Mouse (Mus musculus) erythroblast, embryonic 14.5 days (primary cell): Measurements from ENCODE around the gene Mab21l3. TPM values are rescaled to one million over a fixed set of nuclear protein-coding genes. Genes with fewer than 3 reads are reported as not detected.

ENCODE experiments used
- H3K27me3 ChIP-seq: 2 replicates; pipeline ENCODE4 v1.6.1; 2012; ENCODE audit warnings: inconsistent platforms; ENCODE audit not compliant: control insufficient read depth
- H3K36me3 ChIP-seq: 2 replicates; pipeline ENCODE4 v1.6.1; 2012; ENCODE audit warnings: mild to moderate bottlenecking, inconsistent platforms; ENCODE audit not compliant: control insufficient read depth
- H3K4me1 ChIP-seq: 2 replicates; pipeline ENCODE4 v1.6.1; 2012; ENCODE audit warnings: inconsistent platforms; ENCODE audit not compliant: control insufficient read depth
- H3K4me3 ChIP-seq: replicated peaks from 2 replicates; pipeline ENCODE3; 2012; ENCODE audit warnings: moderate library complexity, mild to moderate bottlenecking, inconsistent platforms
- H3K9me3 ChIP-seq: 2 replicates; pipeline ENCODE4 v1.6.1; 2012; ENCODE audit warnings: low read length, inconsistent platforms, mixed read lengths; ENCODE audit not compliant: control insufficient read depth
- GATA1 ChIP-seq: IDR thresholded peaks from 2 replicates; pipeline ENCODE4 v1.6.1; 2012; ENCODE audit warnings: low read length, inconsistent platforms, mixed read lengths
- TAL1 ChIP-seq: IDR thresholded peaks from 3 replicates; pipeline ENCODE4 v1.6.1; 2012; ENCODE audit warnings: low read length, inconsistent platforms, mixed read lengths
- polyA plus RNA-seq: library from polyadenylated mRNA; stranded (reverse); fragments of >175 nt; gene quantifications from 2 replicates; pipeline ENCODE4 v1.2.3, GENCODE M21; 2012

Mab21l3 gene
- polyA plus RNA-seq, 1 experiment = not detected

DNA sequence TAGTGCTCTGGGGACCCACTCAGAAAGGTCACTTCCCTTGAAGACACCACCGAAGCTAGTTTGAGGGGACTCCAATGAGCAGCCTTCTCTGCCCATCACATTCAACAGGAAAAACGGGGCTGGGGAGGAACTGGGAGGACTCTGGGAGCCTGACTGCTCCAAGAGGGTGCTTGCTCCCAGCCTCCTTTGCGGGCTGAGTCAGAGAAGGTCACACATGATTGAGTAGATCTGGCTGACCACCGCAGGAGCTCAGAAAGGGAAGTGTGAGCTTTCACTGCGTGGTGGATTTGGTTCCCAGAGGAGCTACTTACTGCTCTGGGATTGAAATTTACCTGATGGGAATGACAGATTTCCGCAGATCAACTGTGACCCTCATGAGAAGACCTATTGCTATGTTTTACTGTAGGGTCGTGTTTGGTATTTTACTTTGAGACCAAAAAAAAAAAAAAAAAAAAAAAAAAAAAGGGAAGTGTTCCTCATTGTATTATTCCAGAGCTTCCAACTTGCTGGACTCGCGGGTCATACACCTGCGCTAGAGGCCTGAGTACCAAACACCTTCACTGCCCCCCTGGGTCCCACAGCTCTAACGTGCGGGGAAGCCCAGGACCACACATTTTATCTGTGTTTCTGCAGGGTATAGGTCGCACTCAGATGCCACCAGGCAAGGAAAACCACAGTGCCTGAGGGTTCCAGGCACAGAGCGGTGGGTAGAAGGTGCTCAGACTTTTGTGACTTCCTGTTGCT lies 48.7 kb downstream of the Mab21l3 start:
- Histone ChIP-seq H3K27me3 (no peaks in the 10 kb centered on the region), H3K4me1 (no peaks in the 10 kb centered on the region), H3K36me3 (no peaks in the 10 kb centered on the region), H3K9me3 (no peaks in the 10 kb centered on the region), H3K4me3 (no peak overlapping the region)
- TF ChIP-seq GATA1 = no peak
- no peak for TF ChIP-seq TAL1

DNA sequence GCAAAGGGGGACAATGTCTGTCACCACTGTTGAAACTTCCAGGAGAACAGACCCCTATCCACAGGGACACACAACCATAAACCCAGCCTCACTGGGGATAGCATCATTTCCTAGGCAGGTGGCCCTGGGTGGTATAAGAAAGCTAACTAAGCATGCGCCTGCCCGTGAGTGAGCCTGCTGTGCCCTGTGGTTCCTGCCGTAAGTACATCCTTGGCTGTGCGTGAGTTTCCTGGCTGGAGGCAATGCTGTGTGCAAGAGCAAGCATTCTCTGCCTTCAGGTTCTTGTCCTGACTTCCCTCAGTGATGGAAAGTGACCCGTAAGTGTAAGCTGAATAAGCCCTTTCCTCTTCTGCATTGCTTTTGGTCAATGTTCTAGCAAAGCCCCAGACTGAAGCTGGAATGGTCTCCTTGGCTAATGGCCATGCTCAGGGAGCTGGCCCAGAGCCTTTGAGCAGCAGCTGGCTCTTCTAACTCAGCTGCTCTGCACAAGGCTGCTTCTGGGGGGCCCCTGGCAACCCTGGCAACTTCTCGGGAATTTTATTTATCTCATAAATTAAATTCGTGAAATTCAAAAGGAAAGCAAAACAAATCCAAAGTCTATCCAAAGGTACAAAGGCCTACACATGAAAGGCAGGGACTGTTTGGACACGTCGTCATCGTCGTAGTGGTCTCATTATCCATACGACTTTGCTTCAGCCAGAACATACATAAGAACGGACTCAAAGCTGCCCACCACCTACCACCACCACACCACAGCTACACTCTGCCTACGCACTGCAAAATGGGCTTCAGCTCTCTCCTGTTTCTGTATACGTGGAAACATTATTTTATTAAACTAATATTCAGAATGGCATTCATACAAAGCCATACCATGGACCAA lies 50.7 kb downstream of the Mab21l3 start:
- TF ChIP-seq GATA1 (no peak), TAL1 (no peak)
- Histone ChIP-seq H3K4me3 (no peak overlapping the region), H3K36me3 (no peaks in the 10 kb centered on the region), H3K4me1 (no peaks in the 10 kb centered on the region), H3K9me3 (no peaks in the 10 kb centered on the region), H3K27me3 (no peaks in the 10 kb centered on the region)

DNA sequence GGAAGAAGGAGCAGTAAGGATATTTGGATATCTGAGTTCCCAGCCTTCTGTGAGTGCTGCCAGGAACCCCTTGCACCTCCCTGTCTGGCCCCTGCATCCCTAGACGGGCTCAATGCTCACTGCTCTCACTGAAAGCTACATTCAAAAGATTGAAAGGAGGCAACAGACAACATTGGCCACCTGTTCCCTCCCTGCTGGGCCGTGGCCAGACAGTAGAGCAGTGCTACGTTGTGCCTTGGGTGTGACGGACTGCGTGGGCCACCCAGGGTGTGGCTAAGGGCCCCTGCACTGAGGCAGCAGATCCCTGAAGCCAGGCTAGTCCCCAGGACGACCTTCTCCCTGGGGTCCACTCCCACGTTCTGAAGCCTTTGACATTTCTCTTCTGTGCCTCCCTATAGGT lies 52.5 kb downstream of the Mab21l3 start:
- Histone ChIP-seq H3K9me3 (no peaks in the 10 kb centered on the region), H3K36me3 (no peaks in the 10 kb centered on the region), H3K27me3 (no peaks in the 10 kb centered on the region), H3K4me1 (no peaks in the 10 kb centered on the region), H3K4me3 (no peak overlapping the region)
- TF ChIP-seq TAL1 (no peak), GATA1 (no peak)

DNA sequence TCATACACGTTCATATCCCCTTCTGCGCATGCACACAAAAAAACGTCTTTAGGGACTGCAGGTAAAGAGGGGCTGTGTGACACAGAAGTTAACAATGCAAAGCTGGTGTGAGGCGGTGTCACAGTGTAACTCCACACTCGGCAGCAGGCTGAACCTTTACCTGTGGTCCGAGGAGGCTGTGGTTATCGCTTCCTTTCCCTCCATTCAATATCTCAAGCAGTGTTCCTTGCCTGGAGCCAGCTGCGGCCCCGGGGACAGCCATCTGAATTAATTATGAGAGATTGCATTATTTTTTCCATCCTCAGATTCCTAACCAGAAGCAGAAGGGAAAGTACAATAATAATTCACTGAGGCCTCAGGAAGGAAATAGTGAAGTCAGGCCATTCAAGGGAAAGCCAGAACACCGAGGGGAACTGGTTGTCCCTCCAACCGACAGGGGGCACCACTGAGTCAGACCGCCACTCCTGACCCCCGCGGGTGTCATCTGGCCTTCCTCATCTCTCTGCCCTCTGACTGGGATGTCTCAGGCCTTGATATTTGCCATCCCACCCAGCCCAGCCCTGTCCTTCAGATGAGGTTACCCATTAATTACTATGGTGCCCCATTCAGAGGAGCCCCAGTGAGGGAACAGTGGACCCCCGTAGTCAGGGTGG lies 53.2 kb downstream of the Mab21l3 start:
- H3K4me1 ChIP-seq = no peaks in the 10 kb centered on the region
- no peak for TF ChIP-seq TAL1
- no peak for TF ChIP-seq GATA1

DNA sequence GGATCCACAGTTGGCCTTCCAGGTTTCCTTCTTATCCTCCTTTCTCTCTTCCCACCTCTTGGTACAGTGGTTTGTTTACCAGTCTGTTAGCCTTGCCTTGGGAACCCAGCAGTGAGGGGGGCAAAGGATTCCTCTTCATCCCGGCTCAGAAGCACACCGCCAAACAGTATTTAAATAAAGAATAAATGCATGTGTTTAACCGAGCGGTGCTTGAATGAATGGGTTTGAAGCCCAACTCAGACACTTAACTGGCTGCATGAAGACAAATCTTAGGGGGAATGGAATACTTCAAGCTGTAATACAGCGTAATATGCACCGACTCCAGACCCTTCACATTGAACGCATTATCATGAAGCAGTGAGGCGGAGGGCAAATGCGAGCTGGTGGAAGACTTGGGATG lies 54.1 kb downstream of the Mab21l3 start:
- Histone ChIP-seq H3K36me3 (no peaks in the 10 kb centered on the region), H3K9me3 (no peaks in the 10 kb centered on the region), H3K4me3 (no peak overlapping the region), H3K4me1 (no peaks in the 10 kb centered on the region), H3K27me3 (no peaks in the 10 kb centered on the region)
- no peak for TF ChIP-seq GATA1
- TF ChIP-seq TAL1 = no peak

More for the DNA sequence above, 53.2 kb downstream of the Mab21l3 start:
- H3K9me3 ChIP-seq = no peaks in the 10 kb centered on the region
- no peaks in the 10 kb centered on the region for H3K36me3 ChIP-seq
- H3K27me3 ChIP-seq = no peaks in the 10 kb centered on the region
- H3K4me3 ChIP-seq = no peak overlapping the region

DNA sequence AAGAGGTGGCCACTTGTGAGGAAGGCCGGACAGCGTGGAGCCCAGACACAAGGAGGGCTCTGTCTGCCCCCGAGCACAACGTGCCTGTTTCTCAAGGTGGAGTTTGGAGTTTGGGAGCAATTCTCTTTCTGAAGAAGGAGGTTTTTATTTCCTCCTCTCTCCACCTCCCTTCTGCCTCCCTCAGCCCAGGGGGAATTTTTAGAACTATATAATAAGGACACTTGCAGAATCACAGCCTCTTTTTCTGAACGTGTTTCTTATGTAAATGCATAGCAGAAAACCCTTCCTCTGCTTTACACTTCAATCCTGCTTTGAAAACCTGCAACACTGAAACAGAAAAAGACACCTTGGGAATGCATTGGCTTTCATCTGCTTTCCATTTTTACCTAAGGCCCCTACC lies 54.7 kb downstream of the Mab21l3 start:
- Histone ChIP-seq H3K27me3 (no peaks in the 10 kb centered on the region), H3K36me3 (no peaks in the 10 kb centered on the region), H3K4me1 (no peaks in the 10 kb centered on the region), H3K9me3 (no peaks in the 10 kb centered on the region), H3K4me3 (no peak overlapping the region)
- TF ChIP-seq TAL1 = no peak
- TF ChIP-seq GATA1 = no peak

DNA sequence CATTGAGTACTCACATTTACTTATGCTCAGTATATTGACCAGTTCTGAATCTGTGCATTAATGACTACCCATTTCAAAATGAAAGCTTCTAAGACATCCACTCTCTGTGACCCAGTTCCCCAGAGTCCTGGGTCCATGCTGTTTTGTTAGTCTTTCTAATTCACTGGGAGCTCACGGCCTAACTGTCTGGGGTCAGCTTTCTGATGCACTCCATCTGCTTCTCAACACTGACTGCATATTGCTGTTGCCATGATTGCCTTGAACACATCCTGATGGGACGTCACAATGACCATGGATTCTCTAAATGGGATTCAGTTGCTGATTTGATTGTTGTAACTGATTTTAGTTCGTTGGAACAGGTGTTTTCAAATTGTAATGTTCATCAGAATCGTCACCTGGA lies 56.6 kb downstream of the Mab21l3 start:
- no peaks in the 10 kb centered on the region for H3K27me3 ChIP-seq
- H3K9me3 ChIP-seq = no peaks in the 10 kb centered on the region
- no peaks in the 10 kb centered on the region for H3K4me1 ChIP-seq
- no peaks in the 10 kb centered on the region for H3K36me3 ChIP-seq
- TF ChIP-seq TAL1 = no peak
- no peak for TF ChIP-seq GATA1
- H3K4me3 ChIP-seq = no peak overlapping the region

DNA sequence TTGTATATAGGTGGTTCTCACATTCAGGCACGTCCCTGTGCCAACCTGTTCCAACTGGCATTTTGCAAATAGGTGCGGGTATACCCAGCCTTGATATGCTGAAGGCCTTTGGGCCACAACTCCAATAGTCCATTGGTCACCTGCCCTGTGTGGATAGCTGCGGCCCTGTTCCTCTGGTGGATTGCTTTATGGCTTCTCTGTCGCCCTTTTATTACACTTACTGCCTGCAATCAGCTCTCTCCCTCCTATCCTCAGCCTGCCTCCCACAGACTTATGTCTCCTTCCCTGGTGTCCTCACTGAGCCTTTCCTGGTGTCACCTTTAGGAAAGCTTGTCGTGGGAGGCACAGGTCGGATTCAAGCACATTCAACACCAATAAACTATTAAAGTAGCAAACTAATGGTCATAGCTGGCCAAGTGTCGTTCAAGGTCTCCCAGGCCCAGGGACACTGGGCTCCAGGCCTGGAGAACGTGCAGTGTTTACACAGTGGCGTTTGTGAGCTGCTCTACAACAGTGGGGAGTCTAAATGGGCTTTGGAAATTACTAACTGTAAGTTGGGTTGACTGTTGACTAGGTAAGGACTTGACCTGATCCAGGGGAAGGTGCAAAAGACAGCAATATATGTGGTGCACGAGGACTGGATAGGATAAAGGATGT lies 63.9 kb downstream of the Mab21l3 start:
- no peaks in the 10 kb centered on the region for H3K36me3 ChIP-seq
- no peaks in the 10 kb centered on the region for H3K4me1 ChIP-seq
- TF ChIP-seq GATA1 = no peak
- TF ChIP-seq TAL1 = no peak
- no peaks in the 10 kb centered on the region for H3K9me3 ChIP-seq
- no peak overlapping the region for H3K4me3 ChIP-seq
- no peaks in the 10 kb centered on the region for H3K27me3 ChIP-seq
